Mouse (Mus musculus) myocyte (in vitro differentiated cells): Measurements from ENCODE around the gene Naga. TPM values are rescaled to one million over a fixed set of nuclear protein-coding genes. Genes with fewer than 3 reads are reported as not detected.

Experiments
- H3K27me3 ChIP-seq: one replicate; pipeline ENCODE4 v1.6.1; 2011; ENCODE audit not compliant: control insufficient read depth, insufficient read depth, insufficient read length
- H3K36me3 ChIP-seq: one replicate; pipeline ENCODE4 v1.6.1; 2011; ENCODE audit not compliant: control insufficient read depth, insufficient read depth
- H3K4me2 ChIP-seq: one replicate; pipeline ENCODE4 v1.6.1; 2011; ENCODE audit warnings: low read depth, control low read depth
- H3K4me3 ChIP-seq: one replicate; pipeline ENCODE4 v1.5.1; 2011; ENCODE audit warnings: mild to moderate bottlenecking, control low read depth, moderate library complexity
- H3K79me2 ChIP-seq: one replicate; pipeline ENCODE4 v1.6.1; 2011; ENCODE audit not compliant: control insufficient read depth, insufficient read depth
- H3ac ChIP-seq: one replicate; pipeline ENCODE4 v1.6.1; 2011; ENCODE audit not compliant: control insufficient read depth, insufficient read length
- CEBPB ChIP-seq: IDR thresholded peaks from 2 replicates; pipeline ENCODE4 v1.6.1; 2011; ENCODE audit warnings: mild to moderate bottlenecking, moderate library complexity; ENCODE audit not compliant: poor library complexity, insufficient read depth, severe bottlenecking
- E2F4 ChIP-seq: IDR thresholded peaks from one replicate; pipeline ENCODE4 v1.6.1; 2011; ENCODE audit warnings: mild to moderate bottlenecking, control low read depth, moderate library complexity; ENCODE audit not compliant: insufficient read depth
- MAX ChIP-seq: IDR thresholded peaks from one replicate; pipeline ENCODE4 v1.6.1; 2011; ENCODE audit warnings: low read depth, mild to moderate bottlenecking, control low read depth
- MYOD1 ChIP-seq, 3 experiments: IDR thresholded peaks; one replicate each; pipeline ENCODE4 v1.6.1; 2011; ENCODE audit warnings: control low read depth in 2 of 3, low read depth in 2 of 3, mild to moderate bottlenecking in 2 of 3, moderate library complexity in 1 of 3; ENCODE audit not compliant: insufficient read length in 2 of 3, control insufficient read depth in 1 of 3
- MYOG ChIP-seq, 3 experiments: IDR thresholded peaks; one replicate each; pipeline ENCODE4 v1.6.1; 2011; ENCODE audit warnings: control low read depth in 2 of 3, low read depth in 2 of 3, mild to moderate bottlenecking in 2 of 3; ENCODE audit not compliant: insufficient read length in 2 of 3, control insufficient read depth in 1 of 3, insufficient read depth in 1 of 3
- POLR2A ChIP-seq: IDR thresholded peaks from one replicate; pipeline ENCODE4 v1.6.1; 2011; ENCODE audit warnings: low read depth, mild to moderate bottlenecking, control low read depth, moderate library complexity; ENCODE audit not compliant: insufficient read length
- POLR2AphosphoS2 ChIP-seq: IDR thresholded peaks from one replicate; pipeline ENCODE4 v1.6.1; 2011; ENCODE audit warnings: low read depth, control low read depth; ENCODE audit not compliant: insufficient read length
- REST ChIP-seq: IDR thresholded peaks from one replicate; pipeline ENCODE4 v1.6.1; 2011; ENCODE audit warnings: mild to moderate bottlenecking, control low read depth, moderate library complexity; ENCODE audit not compliant: insufficient read depth, insufficient read length
- SRF ChIP-seq: IDR thresholded peaks from one replicate; pipeline ENCODE4 v1.6.1; 2011; ENCODE audit warnings: low read depth; ENCODE audit not compliant: control insufficient read depth, insufficient read length
- TCF12 ChIP-seq: IDR thresholded peaks from one replicate; pipeline ENCODE4 v1.6.1; 2011; ENCODE audit warnings: mild to moderate bottlenecking, control low read depth; ENCODE audit not compliant: poor library complexity, insufficient read depth, severe bottlenecking
- TCF3 ChIP-seq: IDR thresholded peaks from one replicate; pipeline ENCODE4 v1.6.1; 2011; ENCODE audit warnings: low read depth, control low read depth; ENCODE audit not compliant: insufficient read length
- USF1 ChIP-seq: IDR thresholded peaks from one replicate; pipeline ENCODE4 v1.6.1; 2011; ENCODE audit warnings: low read depth, mild to moderate bottlenecking, control low read depth, moderate library complexity
- polyA plus RNA-seq: library from polyadenylated mRNA; unstranded; fragments of >200 nt; fragmentation: generic; extraction: Trizol; gene quantifications from one replicate; pipeline ENCODE4 v1.2.1, GENCODE M21; 2012; ENCODE audit warnings: missing spikeins

Gene Naga
- polyA plus RNA-seq, 1 experiment, result 53.2 TPM

- Histone ChIP-seq H3K36me3 (peaks cover 18% of the 10 kb centered on the region), H3K4me3 (peak within 1 kb of the TSS; percentile 86), H3K27me3 (no peaks in the 10 kb centered on the region), H3ac (peak within 1 kb of the TSS; percentile 39), H3K79me2 (peaks cover 23% of the 10 kb centered on the region), H3K4me2 (peak within 1 kb of the TSS; percentile 93)
- TF ChIP-seq REST, result peak; percentile 47
- peak; percentile 20 for TF ChIP-seq TCF3
- TF ChIP-seq E2F4, result peak; percentile 32
- no peak for TF ChIP-seq CEBPB
- peak; percentile 96 for TF ChIP-seq POLR2A
- TF ChIP-seq MYOG (IDR thresholded peaks at IDR 0.05; ENCODE audit: control insufficient read depth in 1 of 3, insufficient read depth in 1 of 3, insufficient read length in 2 of 3, low read depth in 2 of 3), result peak in 1 of 3 experiments; percentile 54
- TF ChIP-seq MYOD1 (IDR thresholded peaks at IDR 0.05; ENCODE audit: control insufficient read depth in 1 of 3, insufficient read length in 2 of 3, low read depth in 2 of 3), result peak in 1 of 3 experiments; percentile 21
- TF ChIP-seq TCF12, result no peak
- peak; percentile 70 for TF ChIP-seq SRF
- TF ChIP-seq POLR2AphosphoS2, result peak; percentile 98
- TF ChIP-seq MAX, result no peak
- TF ChIP-seq USF1, result peak; percentile 31
These were observed 15.6 kb upstream of the Naga start, which contains the start of gene Ndufa6 for GRCm38 (mm10) chr15:82354126-82354945. TSS of gene Ndufa6 (minus strand) at chr15:82354322.

DNA sequence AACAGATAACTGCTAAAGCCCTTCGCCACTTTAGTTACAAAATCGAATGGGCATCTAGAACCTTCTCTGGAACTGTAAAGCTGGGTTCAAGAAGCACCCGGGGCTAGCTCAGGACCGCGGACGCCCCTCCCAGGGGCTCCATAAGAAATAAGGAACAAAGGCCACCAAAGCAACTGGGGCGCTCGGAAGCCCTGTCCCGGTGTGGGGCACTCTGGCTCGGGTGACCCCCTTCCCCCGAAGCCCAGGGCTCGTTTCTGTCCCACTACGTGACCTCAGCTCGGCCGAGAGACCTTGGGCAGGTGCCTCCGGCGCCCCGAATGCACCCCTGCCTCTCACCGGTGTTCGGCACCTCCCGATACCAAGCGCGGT, 15.0 kb upstream of the Naga start:
- TF ChIP-seq MYOD1 (IDR thresholded peaks at IDR 0.05; ENCODE audit: control insufficient read depth in 1 of 3, insufficient read length in 2 of 3, low read depth in 2 of 3), result no peak
- no peak for TF ChIP-seq E2F4
- no peak for TF ChIP-seq TCF12
- TF ChIP-seq CEBPB, result no peak
- TF ChIP-seq MYOG (IDR thresholded peaks at IDR 0.05; ENCODE audit: control insufficient read depth in 1 of 3, insufficient read depth in 1 of 3, insufficient read length in 2 of 3, low read depth in 2 of 3), result no peak
- TF ChIP-seq POLR2A, result no peak
- no peak for TF ChIP-seq POLR2AphosphoS2
- TF ChIP-seq TCF3, result no peak
- no peak for TF ChIP-seq SRF
- no peak for TF ChIP-seq USF1
- Histone ChIP-seq H3K36me3 (peaks cover 24% of the 10 kb centered on the region), H3K79me2 (peaks cover 29% of the 10 kb centered on the region), H3K4me3 (peak overlapping the region; percentile 86), H3K27me3 (no peaks in the 10 kb centered on the region), H3ac (peak overlapping the region; percentile 39), H3K4me2 (peak overlapping the region; percentile 77)

DNA sequence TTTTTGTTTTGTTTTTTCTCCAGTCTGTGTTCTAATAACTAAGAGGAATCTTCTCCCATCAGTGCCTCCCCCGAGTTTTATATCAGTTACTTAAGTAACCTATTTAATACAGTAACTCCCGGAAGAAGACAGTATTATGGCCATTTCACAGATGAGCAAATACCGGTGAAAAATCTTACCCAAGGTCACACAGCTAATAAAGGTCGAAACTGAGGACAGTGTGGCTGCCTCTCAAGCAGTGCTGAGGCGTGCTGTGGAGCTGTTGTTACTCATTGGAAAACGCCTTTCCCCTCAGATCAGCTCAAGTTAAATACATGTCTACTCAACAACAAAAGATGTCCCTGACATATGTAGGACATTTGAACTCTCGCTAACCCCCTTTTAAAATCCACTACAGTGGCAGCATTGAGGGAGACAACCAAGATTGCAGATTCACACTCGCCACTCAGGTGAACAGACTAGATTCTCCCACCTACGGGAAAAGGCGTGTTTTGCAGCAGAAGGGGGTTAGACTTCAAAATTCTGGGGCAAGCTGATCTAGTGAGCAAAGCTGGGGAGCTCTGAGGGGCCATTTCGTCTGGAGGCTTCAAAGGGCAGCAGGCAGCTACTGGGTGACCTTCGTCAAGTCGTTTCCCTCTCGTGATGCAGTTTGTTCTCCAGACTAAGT, 14.5 kb upstream of the Naga start:
- no peak for TF ChIP-seq POLR2A
- TF ChIP-seq MYOG (IDR thresholded peaks at IDR 0.05; ENCODE audit: control insufficient read depth in 1 of 3, insufficient read depth in 1 of 3, insufficient read length in 2 of 3, low read depth in 2 of 3), result no peak
- Histone ChIP-seq H3K79me2 (peaks cover 34% of the 10 kb centered on the region), H3ac (peak overlapping the region; percentile 39), H3K36me3 (peaks cover 30% of the 10 kb centered on the region), H3K4me2 (peak overlapping the region; percentile 77), H3K4me3 (peak overlapping the region; percentile 86), H3K27me3 (no peaks in the 10 kb centered on the region)

- Histone ChIP-seq H3K4me2 (peak overlapping the region; percentile 77), H3ac (no peak overlapping the region), H3K79me2 (peaks cover 51% of the 10 kb centered on the region), H3K27me3 (no peaks in the 10 kb centered on the region), H3K4me3 (no peak overlapping the region), H3K36me3 (peaks cover 34% of the 10 kb centered on the region)
- TF ChIP-seq CEBPB, result no peak
- peak; percentile 5 for TF ChIP-seq POLR2AphosphoS2
These were observed 12.8 kb upstream of the Naga start for GRCm38 (mm10) chr15:82351480-82351879.

DNA sequence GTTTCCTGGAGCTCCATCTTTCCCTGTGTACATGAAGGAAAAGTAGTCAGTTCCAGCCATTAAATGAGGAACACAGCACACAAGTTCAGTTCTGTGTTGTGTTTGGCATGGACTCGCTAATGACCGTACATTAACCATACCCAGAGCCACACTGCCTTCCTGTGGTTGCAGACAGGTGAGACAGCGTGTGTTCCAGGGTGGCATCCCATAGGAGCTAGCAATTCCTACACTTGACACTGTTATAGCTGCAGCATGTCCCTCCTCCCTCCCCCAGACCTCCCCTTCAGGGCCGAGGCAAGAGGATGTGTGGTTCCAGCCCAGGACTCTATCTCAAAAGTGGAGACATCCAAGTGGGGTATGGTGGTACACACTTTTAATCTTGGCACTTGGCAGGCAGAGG, 11.6 kb upstream of the Naga start:
- Histone ChIP-seq H3K79me2 (peaks cover 55% of the 10 kb centered on the region), H3K36me3 (peaks cover 34% of the 10 kb centered on the region), H3K4me3 (no peak overlapping the region), H3K4me2 (no peak overlapping the region), H3ac (no peak overlapping the region), H3K27me3 (no peaks in the 10 kb centered on the region)
- TF ChIP-seq POLR2AphosphoS2 (peak; percentile 91), MYOD1 (IDR thresholded peaks at IDR 0.05; ENCODE audit: control insufficient read depth in 1 of 3, insufficient read length in 2 of 3, low read depth in 2 of 3) (no peak), MAX (no peak), TCF3 (no peak), MYOG (IDR thresholded peaks at IDR 0.05; ENCODE audit: control insufficient read depth in 1 of 3, insufficient read depth in 1 of 3, insufficient read length in 2 of 3, low read depth in 2 of 3) (no peak)
